Mouse (Mus musculus): ENCODE data around the gene Ociad2.

Ociad2 gene

DNA sequence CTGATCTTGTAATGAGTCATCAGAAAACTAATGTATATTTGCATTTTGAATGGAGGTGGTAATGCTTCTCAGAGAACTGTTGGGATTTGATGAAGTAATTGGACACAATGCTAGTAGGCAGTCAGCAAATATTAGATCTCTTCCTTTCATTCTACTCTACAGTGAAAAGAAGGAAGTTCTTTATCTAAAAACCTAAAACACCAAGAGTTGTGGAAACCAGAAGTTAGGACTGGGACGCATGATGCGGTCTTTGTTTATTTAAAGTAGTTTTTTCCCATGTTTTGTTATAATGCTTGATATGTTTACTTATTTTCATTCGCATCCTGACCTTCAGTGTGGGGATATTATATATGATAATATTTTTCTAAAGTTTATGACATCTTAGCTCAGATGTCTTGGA lies 33.5 kb downstream of the Ociad2 start:
- DNase-seq (ENCODE audit: extremely low read depth, low read depth, low spot score): no peak

DNA sequence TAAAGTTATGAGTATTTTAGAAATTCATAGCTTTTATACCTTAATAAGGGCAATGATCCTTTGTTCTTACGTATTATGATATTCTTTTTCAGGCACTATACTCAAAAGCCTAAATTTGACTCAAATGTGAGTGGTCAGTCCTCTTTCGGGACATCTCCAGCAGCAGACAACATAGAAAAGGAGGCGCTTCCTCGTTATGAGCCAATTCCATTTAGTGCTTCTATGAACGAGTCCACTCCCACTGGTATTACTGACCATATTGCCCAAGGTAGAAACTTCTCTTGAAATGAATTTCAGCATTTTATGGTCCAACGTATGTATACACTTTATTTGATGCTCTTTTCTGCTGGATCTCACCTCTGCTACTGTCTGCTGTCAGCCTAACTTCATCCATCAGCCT lies 34.3 kb downstream of the Ociad2 start:
- DNase-seq (ENCODE audit: extremely low read depth, low read depth, low spot score): no peak

DNA sequence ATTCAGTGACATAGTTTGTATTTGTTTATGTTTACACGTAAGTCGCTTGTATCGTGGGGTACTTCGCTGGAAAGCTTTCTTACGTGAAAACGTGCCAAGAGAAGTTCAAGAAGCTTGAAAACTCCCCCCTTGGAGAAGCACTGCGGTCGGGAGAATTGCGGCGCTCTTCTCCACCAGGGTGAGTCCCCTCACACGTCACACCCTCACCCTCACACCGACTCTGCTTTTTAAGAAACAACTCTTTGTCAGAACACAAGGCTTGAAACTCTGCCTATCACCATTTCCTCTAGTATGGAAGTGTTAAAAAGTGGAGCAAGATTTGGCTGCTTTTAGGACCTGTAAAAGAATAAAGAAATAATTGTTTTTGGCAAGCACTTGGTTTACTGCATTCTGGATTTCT lies 36.3 kb downstream of the Ociad2 start:
- DNase-seq (ENCODE audit: extremely low read depth, low read depth, low spot score): no peak

DNA sequence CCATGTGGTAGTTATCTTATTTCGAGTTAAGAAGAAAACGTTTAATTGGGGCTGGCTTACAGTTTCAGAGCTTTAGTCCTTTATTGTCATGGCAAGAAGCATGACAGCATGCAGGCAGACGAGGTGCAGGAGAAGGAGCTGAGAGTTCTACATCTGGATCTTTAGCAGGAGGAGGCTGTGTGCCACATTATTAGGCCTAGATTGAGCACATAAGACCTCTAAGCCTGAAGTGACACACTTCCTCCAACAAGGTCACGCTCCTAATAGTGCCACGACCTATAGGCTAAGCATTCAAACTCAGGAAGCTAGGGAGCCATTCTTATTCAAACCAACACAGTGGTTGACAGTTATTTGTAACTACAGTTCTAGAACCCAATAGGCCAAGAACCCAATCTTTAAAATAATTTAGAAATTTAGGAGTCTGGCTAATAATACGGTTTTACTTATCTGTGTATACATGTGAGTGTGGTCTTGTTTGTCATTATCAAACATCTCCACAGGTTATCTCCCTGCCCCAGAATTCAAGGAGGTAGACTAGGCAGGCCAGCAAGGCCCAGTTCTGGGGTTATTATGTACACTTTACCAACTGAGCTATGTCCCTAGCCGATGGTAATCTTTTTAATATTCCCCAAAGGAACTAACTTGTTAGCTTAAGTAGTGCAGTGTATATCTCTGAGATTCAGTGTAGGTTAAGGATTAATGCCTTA lies 39.1 kb downstream of the Ociad2 start:
- DNase-seq (ENCODE audit: extremely low read depth, low read depth, low spot score): no peak

DNA sequence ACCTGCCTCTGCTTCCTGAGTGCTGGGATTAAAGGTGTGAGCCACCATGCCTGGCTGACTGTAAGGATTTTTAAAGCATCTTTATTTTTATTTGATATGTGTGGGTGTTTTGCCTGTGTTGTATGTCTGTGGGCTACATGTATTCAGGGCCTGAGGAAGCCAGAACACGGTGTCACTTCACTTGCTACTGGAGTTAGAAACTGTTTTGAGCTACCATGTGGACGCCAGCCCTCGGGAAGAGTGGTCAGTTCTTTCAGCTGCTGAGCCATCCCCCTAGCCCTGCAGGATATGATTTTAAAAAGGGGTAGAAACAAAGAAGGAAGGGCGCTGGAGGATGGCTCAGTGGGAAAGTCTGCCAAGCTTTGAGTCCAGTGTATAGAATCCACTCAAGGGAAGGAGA lies 44.9 kb downstream of the Ociad2 start:
- DNase-seq (ENCODE audit: extremely low read depth, low read depth, low spot score): no peak

DNA sequence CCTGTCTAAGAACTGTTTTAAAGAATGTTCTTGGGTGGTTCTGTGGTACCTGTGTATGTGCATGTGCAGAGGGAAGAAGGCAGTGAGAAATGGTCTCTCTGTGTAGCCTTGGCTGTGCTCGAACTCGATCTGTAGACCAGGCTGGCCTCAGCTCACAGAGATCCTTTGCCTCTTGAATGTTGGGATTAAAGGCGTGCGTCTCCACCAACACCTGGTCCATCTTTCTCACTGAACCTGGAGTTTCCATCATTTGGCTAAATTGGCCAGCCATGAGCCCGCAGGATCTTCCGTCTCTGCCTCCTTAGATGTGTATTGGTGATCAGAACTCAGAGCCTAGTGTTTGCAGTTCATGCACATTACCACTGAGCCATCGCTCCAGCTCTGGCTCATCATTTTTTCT lies 45.8 kb downstream of the Ociad2 start:
- no peak for DNase-seq (ENCODE audit: extremely low read depth, low read depth, low spot score)

DNA sequence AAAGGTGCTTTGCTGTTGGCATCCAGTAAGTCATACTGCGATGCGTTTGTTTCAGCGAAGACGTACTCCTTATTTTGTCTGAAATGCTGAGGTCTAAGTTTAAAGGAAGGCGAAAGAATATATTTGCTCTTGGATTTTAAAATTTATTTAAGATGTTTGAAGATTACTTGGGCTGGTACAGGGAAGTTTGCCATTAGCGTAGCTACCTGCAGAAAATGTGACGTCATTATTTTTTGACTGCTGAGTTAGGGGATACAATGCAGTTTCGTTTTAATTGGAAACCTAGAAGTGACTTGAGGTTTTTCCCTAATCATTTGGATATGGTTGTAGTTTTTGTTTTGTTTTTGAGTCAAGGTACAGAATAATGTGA lies 47.4 kb downstream of the Ociad2 start:
- DNase-seq (ENCODE audit: extremely low read depth, low read depth, low spot score): no peak

DNA sequence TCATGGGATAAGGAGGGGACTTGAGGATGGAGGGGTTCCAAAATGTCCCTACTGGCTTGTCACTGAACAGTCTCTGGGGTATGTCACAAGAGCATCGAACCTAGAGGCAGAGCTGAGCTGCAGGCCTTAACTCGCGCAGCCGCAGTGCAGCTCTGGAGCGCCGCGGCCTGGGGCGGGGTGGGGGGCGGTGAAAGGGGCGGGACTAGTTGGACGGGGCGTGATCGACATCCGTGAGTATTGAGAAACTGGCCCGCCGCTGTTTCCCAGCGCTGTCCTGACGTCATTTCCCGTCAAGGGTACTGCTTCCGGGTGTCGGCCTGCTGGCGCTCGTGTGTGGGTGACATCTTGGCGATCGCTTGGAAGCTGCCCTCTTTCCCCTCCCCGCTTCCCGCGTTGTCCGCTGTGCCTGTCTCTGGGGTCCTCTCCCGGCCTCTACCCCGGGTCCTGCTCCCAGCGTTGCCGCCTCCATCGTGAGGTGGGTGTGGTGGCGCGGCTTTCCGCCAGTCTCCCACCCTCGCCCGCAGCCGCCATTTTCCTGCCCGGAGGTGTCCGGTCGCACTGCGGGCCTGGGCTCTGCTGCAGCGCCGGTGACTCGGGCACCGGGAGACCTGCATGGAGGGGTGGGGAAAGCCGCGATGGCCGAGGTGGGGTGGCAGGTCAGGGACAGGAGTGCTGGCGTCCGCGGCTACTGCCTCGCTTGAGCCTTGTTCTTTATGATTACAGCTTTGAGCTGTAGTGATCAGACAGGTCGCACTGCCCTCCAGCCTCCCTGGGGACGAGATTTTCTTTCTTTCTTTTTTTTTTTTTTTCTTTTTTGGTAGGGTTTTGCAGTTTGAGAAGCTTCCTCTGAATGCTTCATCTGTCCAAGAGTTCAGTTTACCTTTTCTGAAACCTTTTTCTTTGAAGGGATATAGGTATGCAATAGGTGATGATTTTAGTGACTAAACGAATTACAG lies 48.0 kb downstream of the Ociad2 start, which contains the start of gene Ociad1:
TSS of gene Ociad1 (plus strand) at position 283 of the 956 bp plus-strand sequence.
- DNase-seq (ENCODE audit: extremely low read depth, low read depth, low spot score): peak; percentile 49

DNA sequence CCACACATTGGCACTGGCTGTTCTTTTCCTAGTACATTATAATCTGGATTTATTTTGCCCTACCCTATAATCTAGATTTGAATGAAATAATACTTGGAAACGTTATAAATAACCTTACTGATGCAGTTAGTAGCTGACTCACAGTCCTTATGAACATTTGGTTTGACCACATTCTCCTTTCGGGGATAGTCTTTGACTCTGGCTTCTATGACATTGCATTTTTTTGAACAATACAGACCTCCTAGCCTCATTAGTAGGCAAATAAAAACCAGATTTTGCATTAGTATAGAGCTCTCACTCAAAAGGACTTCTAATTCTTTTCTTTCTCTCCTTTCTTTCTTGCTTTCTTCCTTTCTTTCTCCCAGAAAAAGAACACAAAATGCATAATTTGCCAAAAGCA lies 50.9 kb downstream of the Ociad2 start:
- no peak for DNase-seq (ENCODE audit: extremely low read depth, low read depth, low spot score)

DNA sequence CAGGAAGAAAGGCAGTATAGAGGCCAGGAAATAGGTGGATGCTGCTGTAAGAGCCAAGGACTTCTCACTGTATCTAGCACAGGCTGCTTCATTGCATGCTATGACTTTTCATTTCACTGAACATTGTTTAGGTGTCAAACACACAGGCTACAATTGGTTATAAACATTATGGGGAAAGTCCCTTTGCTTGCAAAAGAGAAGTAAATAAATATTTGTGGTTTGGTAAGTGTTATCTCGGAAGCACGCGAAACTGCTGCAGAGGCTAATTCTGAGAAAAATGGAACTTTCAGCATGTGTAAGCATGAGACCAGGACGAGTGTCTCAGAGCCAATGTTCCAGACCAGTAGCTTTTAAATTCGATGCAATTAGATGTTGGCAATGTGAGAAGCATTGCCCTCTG lies 54.2 kb downstream of the Ociad2 start:
- no peak for DNase-seq (ENCODE audit: extremely low read depth, low read depth, low spot score)

DNA sequence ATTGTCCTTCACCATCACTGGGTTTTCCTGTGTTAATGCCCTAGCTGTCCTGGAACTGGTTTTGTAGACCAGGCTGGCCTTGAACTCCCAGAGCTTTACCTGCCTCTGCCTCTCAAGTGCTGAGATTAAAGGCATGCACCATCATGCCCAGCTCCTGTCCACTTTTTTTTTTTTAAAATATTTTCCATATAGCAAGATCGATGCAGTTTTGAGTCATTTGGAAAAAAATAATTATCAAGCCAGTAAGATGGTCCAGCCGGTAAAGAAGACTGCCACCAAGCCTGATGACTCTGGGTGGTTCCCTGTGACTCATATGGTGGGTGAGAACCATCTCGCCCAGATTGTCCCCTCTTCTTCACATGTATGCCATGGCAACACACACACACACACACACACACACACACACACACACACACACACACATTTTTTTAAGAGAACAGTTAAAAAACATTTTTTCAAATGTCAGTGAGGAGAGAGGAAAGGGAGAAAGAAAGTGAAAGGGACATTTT lies 55.3 kb downstream of the Ociad2 start:
- no peak for DNase-seq (ENCODE audit: extremely low read depth, low read depth, low spot score)

DNA sequence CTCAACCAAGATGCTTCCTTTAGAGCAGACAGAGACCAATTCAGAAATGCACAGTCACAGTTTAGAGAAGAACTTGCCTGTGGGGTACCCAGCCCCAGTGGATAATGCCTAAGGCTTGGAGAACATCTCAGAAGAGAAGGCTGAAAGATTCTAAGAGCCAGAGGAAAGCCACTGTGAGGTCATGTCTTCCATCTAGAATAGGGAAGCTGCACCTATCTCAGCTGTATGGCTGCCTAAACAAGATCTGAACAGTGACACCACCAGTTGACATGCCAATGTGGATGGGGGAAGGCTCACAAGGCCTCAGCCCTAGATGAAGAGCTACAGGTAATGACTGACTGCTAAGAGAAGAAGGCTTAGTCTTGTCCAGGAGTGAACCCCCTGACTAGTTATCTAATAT lies 56.8 kb downstream of the Ociad2 start:
- no peak for DNase-seq (ENCODE audit: extremely low read depth, low read depth, low spot score)

DNA sequence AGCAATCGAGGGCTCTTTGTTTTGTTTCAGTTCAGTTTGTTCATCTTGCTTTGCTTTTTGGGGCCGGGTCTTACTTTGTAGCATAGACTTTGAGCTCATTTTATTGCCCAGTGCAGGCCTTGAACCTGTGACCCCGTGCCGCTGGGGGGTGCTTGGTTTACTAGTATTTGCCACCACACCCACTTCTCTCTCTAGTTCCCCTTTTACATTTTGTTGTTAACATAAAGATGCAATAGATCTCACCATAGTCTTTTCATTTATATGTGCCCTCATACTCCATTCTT lies 60.3 kb downstream of the Ociad2 start:
- DNase-seq (ENCODE audit: extremely low read depth, low read depth, low spot score): no peak

DNA sequence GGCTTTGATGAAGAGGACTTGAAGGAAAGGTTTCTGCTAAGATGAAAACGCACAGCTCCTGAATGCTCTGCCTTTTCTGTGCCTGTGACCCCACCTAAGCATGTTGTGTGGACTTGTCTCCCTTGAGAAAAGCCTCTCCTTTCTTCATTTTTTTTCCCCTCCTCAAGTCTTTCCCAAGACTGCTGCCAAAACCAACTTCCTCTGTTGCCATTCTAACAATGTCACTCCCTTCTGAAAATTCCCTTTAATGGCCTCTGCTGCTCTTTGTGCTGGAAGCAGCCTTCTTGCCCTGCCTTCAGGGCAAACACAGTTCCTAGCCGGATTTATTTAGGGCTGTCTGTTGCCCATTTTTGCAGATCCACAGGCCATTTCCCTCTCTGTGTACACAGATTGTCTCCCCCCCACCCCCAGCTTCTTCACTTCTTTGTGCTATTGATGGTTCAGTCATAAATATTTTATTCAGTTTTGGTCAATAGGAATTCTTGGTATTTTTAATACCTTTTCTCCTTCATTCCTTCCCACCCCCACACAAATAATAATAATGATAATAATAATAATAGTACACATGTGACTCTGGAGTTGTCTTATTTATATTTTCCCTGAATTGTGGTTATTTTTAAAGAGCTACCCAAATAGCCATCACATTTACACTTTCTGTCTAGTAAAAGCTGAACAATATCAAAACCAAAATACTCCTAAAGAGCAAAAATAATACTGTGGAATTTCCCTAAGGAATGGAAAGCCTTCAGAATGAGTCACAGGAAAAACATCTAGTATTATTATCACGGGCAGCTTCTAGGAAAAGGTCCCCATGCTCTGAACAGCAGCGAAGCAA lies 60.9 kb downstream of the Ociad2 start:
- DNase-seq (ENCODE audit: extremely low read depth, low read depth, low spot score): no peak

DNA sequence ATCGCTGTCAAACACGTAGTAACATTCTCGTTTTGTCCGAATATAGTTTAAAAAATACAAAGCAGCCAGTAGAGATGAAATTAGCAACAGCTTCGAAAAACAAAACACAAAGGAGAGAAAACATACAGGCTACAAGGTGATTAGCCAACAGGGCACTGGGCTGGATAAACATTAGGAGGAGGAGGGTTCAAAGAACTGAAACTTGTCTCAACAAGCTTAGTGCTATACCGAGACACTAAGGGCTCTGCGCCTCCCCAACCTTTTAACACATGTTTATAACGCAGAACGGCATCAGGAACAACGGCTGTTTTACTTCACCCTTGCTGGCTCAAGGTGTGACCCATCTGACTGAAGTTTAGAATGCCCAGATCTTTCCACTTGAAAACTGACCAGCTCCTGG lies 61.6 kb downstream of the Ociad2 start:
- DNase-seq (ENCODE audit: extremely low read depth, low read depth, low spot score): peak; percentile 49

DNA sequence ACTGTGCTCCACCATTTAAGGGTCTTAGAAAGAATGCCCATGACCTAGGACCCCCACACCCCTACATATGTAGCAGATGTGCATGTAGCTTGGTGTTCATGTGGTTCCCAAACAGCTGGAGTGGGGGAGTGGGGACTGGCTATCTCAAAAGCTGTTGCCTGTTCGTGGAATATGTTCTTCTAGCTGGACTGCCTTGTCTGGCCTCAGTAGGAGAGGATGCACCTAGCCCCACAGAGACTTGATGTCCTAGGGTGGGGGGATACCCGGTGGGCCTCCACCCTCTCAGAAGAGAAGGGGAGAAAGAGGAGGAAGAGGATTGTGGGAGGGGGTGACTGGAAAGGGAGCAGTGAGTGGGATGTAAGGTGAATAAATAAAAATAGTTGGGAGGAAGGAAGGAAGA lies 65.9 kb downstream of the Ociad2 start:
- DNase-seq (ENCODE audit: extremely low read depth, low read depth, low spot score): no peak

DNA sequence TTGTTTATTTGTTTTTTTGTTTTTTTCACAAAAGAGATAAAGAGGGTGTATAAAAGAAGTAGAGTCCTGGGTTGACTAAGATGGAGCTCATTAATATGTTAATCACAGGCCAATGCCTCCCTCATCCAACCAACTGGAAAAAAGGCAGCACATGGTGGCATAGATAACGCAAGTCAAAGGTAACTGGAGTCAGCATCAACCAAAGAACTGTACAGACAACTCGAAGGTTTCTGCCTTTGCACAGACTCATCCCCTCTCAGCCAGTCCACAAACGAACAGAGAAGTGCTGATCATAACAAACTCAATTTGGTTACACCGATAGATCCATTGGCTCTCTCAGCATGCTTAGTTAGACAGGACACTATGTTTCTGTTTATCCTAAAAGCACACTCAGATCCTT lies 67.7 kb downstream of the Ociad2 start:
- DNase-seq (ENCODE audit: extremely low read depth, low read depth, low spot score): no peak
